Mouse (Mus musculus): Measurements from ENCODE around the gene Glp2r. TPM values are rescaled to one million over a fixed set of nuclear protein-coding genes. Genes with fewer than 3 reads are reported as not detected.

Gene Glp2r
- polyA plus RNA-seq, 1 experiment: not detected

DNA sequence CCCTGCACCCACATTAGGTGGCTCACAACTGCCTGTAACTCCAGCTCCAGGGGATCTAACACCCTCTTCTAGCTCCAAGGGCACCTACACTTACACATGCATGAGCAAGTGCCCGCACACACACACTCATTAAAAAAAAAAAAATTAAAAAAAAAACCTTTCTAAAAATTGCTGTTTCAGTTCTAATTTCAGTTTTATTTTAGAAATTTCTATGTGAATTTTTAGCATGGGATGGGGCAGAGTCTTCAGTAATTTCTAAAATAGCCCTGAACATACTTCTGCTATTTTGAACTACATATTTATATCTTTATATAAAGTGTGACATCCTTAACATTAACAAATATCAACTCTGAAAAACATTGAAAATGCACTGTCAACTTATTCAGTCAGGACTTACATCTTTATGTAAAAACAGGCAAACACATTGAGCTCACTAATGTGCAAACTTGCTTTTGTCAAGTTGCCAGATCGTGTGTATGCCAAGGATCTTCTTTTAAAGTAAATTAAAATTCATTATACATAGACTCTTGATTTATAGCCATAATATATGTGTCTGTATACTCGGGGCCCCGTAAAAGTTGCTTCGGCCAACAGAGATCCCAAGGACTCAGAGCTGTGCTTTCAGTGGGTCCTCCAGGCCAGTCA is 32.0 kb downstream of the Glp2r start:
- Histone ChIP-seq H3K27me3 (ENCODE audit: control insufficient read depth, insufficient read depth, insufficient read length) (no peaks in the 10 kb centered on the region), H3K79me2 (ENCODE audit: control insufficient read depth, insufficient read depth) (no peaks in the 10 kb centered on the region), H3ac (ENCODE audit: control insufficient read depth, insufficient read length, low read depth) (no peak overlapping the region), H3K36me3 (ENCODE audit: control insufficient read depth, insufficient read depth) (no peaks in the 10 kb centered on the region), H3K4me3 (ENCODE audit: insufficient read depth, poor library complexity, severe bottlenecking) (no peak overlapping the region), H3K79me3 (ENCODE audit: low read depth) (no peaks in the 10 kb centered on the region)
- TF ChIP-seq MAX (IDR thresholded peaks at IDR 0.05) (no peak), USF1 (IDR thresholded peaks at IDR 0.05; ENCODE audit: low read depth) (no peak), CEBPB (IDR thresholded peaks at IDR 0.05; ENCODE audit: low read depth) (no peak), MYOG (IDR thresholded peaks at IDR 0.05; ENCODE audit: control insufficient read depth, extremely low read depth, insufficient read length) (no peak), MYOD1 (IDR thresholded peaks at IDR 0.05; ENCODE audit: control insufficient read depth, insufficient read length, low read depth) (no peak), CTCF (IDR thresholded peaks at IDR 0.05; ENCODE audit: control insufficient read depth, insufficient read depth, insufficient read length) (no peak), FOSL1 (IDR thresholded peaks at IDR 0.05; ENCODE audit: insufficient read depth, low read length, poor library complexity, severe bottlenecking) (no peak)

DNA sequence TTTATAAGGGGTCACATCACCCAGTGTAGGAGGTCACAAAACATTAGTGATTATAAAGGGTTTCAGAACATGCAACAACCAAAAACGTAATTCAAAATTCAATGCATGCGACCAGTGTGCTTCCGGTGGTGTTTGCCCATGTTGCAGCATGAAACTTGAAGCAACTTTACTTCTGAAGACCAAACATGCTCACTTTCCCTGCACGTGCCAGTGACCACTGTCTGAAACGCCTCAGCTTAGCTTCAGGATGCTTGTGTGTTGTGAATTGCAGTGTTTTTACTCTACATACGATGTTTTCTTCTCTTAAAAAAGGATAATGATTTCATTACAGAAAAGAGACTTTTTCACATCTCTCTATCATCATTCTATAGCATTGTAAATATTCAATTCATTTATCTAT is 32.6 kb downstream of the Glp2r start:
- Histone ChIP-seq H3K36me3 (ENCODE audit: control insufficient read depth, insufficient read depth) (no peaks in the 10 kb centered on the region), H3K79me3 (ENCODE audit: low read depth) (no peaks in the 10 kb centered on the region), H3K79me2 (ENCODE audit: control insufficient read depth, insufficient read depth) (no peaks in the 10 kb centered on the region), H3K27me3 (ENCODE audit: control insufficient read depth, insufficient read depth, insufficient read length) (no peaks in the 10 kb centered on the region), H3ac (ENCODE audit: control insufficient read depth, insufficient read length, low read depth) (no peak overlapping the region), H3K4me3 (ENCODE audit: insufficient read depth, poor library complexity, severe bottlenecking) (no peak overlapping the region)
- TF ChIP-seq MYOG (IDR thresholded peaks at IDR 0.05; ENCODE audit: control insufficient read depth, extremely low read depth, insufficient read length) (no peak), FOSL1 (IDR thresholded peaks at IDR 0.05; ENCODE audit: insufficient read depth, low read length, poor library complexity, severe bottlenecking) (no peak), MAX (IDR thresholded peaks at IDR 0.05) (no peak), CTCF (IDR thresholded peaks at IDR 0.05; ENCODE audit: control insufficient read depth, insufficient read depth, insufficient read length) (no peak), CEBPB (IDR thresholded peaks at IDR 0.05; ENCODE audit: low read depth) (no peak), MYOD1 (IDR thresholded peaks at IDR 0.05; ENCODE audit: control insufficient read depth, insufficient read length, low read depth) (no peak), USF1 (IDR thresholded peaks at IDR 0.05; ENCODE audit: low read depth) (no peak)

DNA sequence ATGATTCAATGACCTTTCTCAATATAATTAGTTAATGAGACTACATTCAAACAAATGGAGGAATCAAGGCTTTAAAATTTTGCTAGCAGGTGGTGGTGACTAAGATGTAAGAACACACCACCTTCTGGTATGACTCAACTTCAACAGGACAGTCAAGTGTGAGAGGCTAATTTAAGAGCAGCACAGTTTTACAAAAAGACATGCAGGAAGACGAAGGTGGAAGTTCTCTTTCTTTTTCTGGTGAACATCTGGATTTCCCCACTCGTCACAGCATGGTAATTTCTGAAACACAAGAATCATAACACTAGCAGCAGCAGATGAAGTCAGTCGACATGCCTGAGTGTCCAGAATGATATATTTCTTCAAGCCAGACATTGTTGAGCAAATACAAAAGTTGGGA is 36.4 kb downstream of the Glp2r start:
- H3K4me3 ChIP-seq (ENCODE audit: insufficient read depth, poor library complexity, severe bottlenecking): no peak overlapping the region
- TF ChIP-seq MYOG (IDR thresholded peaks at IDR 0.05; ENCODE audit: control insufficient read depth, extremely low read depth, insufficient read length) (no peak), CEBPB (IDR thresholded peaks at IDR 0.05; ENCODE audit: low read depth) (no peak), MAX (IDR thresholded peaks at IDR 0.05) (no peak), CTCF (IDR thresholded peaks at IDR 0.05; ENCODE audit: control insufficient read depth, insufficient read depth, insufficient read length) (no peak), USF1 (IDR thresholded peaks at IDR 0.05; ENCODE audit: low read depth) (no peak), MYOD1 (IDR thresholded peaks at IDR 0.05; ENCODE audit: control insufficient read depth, insufficient read length, low read depth) (no peak), FOSL1 (IDR thresholded peaks at IDR 0.05; ENCODE audit: insufficient read depth, low read length, poor library complexity, severe bottlenecking) (no peak)
- no peaks in the 10 kb centered on the region for H3K36me3 ChIP-seq (ENCODE audit: control insufficient read depth, insufficient read depth)
- H3K79me3 ChIP-seq (ENCODE audit: low read depth): no peaks in the 10 kb centered on the region
- H3ac ChIP-seq (ENCODE audit: control insufficient read depth, insufficient read length, low read depth): no peak overlapping the region
- no peaks in the 10 kb centered on the region for H3K79me2 ChIP-seq (ENCODE audit: control insufficient read depth, insufficient read depth)
- H3K27me3 ChIP-seq (ENCODE audit: control insufficient read depth, insufficient read depth, insufficient read length): no peaks in the 10 kb centered on the region

DNA sequence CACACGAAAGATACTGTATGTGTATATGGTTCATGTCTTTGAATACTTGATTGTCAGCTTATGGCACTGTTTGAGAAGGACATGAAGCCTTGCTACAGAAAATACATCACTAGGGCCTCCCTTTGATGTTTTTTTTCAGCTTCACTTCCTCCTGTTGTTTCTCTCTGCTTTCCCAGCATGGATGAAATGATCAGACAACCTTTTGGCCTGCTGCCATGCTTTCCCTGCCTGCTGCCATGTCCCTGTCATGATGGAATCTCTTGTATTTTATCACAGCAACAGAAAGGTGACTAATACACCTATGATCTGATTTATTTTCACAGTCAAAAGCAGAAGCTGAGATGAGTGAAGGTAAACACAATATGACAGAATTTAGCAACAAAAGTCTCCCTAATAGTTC is 37.2 kb downstream of the Glp2r start:
- H3K79me2 ChIP-seq (ENCODE audit: control insufficient read depth, insufficient read depth): no peaks in the 10 kb centered on the region
- TF ChIP-seq USF1 (IDR thresholded peaks at IDR 0.05; ENCODE audit: low read depth) (no peak), CEBPB (IDR thresholded peaks at IDR 0.05; ENCODE audit: low read depth) (no peak), MYOG (IDR thresholded peaks at IDR 0.05; ENCODE audit: control insufficient read depth, extremely low read depth, insufficient read length) (no peak)
- H3ac ChIP-seq (ENCODE audit: control insufficient read depth, insufficient read length, low read depth): no peak overlapping the region

DNA sequence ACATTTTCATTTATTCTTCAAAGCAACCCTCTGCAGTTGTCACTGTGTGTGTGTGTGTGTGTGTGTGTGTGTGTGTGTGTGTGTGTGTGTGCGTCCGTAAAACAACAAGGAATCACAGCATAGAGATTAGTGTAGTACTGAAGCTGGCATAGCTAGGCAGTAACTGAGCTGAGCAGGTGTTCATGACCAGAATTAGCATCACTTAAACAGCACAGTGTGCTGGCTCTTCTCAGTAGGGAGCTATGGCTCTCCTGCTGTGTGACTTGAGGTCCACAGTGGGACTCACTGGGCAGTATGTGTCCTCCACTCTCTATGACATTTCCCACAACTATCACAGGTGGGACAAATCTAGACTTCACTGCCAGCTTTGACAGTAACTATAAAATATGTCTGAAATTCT is 39.9 kb downstream of the Glp2r start:
- TF ChIP-seq MYOG (IDR thresholded peaks at IDR 0.05; ENCODE audit: control insufficient read depth, extremely low read depth, insufficient read length) (no peak), MAX (IDR thresholded peaks at IDR 0.05) (no peak), MYOD1 (IDR thresholded peaks at IDR 0.05; ENCODE audit: control insufficient read depth, insufficient read length, low read depth) (no peak), CTCF (IDR thresholded peaks at IDR 0.05; ENCODE audit: control insufficient read depth, insufficient read depth, insufficient read length) (no peak), FOSL1 (IDR thresholded peaks at IDR 0.05; ENCODE audit: insufficient read depth, low read length, poor library complexity, severe bottlenecking) (no peak), CEBPB (IDR thresholded peaks at IDR 0.05; ENCODE audit: low read depth) (no peak), USF1 (IDR thresholded peaks at IDR 0.05; ENCODE audit: low read depth) (no peak)
- Histone ChIP-seq H3K27me3 (ENCODE audit: control insufficient read depth, insufficient read depth, insufficient read length) (no peaks in the 10 kb centered on the region), H3K79me2 (ENCODE audit: control insufficient read depth, insufficient read depth) (no peaks in the 10 kb centered on the region), H3K4me3 (ENCODE audit: insufficient read depth, poor library complexity, severe bottlenecking) (no peak overlapping the region), H3K79me3 (ENCODE audit: low read depth) (no peaks in the 10 kb centered on the region), H3ac (ENCODE audit: control insufficient read depth, insufficient read length, low read depth) (no peak overlapping the region), H3K36me3 (ENCODE audit: control insufficient read depth, insufficient read depth) (no peaks in the 10 kb centered on the region)

More for the DNA sequence above, 37.2 kb downstream of the Glp2r start:
- Histone ChIP-seq H3K79me3 (ENCODE audit: low read depth) (no peaks in the 10 kb centered on the region), H3K4me3 (ENCODE audit: insufficient read depth, poor library complexity, severe bottlenecking) (no peak overlapping the region), H3K27me3 (ENCODE audit: control insufficient read depth, insufficient read depth, insufficient read length) (no peaks in the 10 kb centered on the region), H3K36me3 (ENCODE audit: control insufficient read depth, insufficient read depth) (no peaks in the 10 kb centered on the region)

DNA sequence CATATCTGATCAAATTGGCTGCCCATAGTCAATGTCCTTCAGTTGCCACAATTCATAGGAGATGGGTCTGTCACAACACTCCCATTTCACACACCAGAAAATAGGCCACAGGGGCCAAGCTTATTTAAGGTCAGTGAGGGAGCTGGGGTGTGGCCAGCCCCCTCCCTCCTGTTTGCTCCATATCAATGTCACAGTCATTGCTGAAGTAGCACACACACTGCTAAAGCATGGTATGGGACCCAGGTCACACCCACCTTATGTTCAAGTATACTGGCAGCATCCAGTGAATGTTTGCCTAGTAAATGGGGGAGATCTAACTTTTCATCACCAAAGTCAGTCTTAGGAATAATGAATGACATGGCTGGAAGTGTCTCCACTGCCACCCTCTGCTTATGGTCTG is 42.2 kb downstream of the Glp2r start:
- no peaks in the 10 kb centered on the region for H3K79me3 ChIP-seq (ENCODE audit: low read depth)
- H3ac ChIP-seq (ENCODE audit: control insufficient read depth, insufficient read length, low read depth): no peak overlapping the region
- no peaks in the 10 kb centered on the region for H3K79me2 ChIP-seq (ENCODE audit: control insufficient read depth, insufficient read depth)
- H3K36me3 ChIP-seq (ENCODE audit: control insufficient read depth, insufficient read depth): no peaks in the 10 kb centered on the region
- no peak for TF ChIP-seq MYOG (IDR thresholded peaks at IDR 0.05; ENCODE audit: control insufficient read depth, extremely low read depth, insufficient read length)
- no peak for TF ChIP-seq MAX (IDR thresholded peaks at IDR 0.05)
- TF ChIP-seq MYOD1 (IDR thresholded peaks at IDR 0.05; ENCODE audit: control insufficient read depth, insufficient read length, low read depth): no peak
- TF ChIP-seq USF1 (IDR thresholded peaks at IDR 0.05; ENCODE audit: low read depth): no peak
- TF ChIP-seq CEBPB (IDR thresholded peaks at IDR 0.05; ENCODE audit: low read depth): no peak
- TF ChIP-seq FOSL1 (IDR thresholded peaks at IDR 0.05; ENCODE audit: insufficient read depth, low read length, poor library complexity, severe bottlenecking): no peak
- no peak for TF ChIP-seq CTCF (IDR thresholded peaks at IDR 0.05; ENCODE audit: control insufficient read depth, insufficient read depth, insufficient read length)
- H3K4me3 ChIP-seq (ENCODE audit: insufficient read depth, poor library complexity, severe bottlenecking): no peak overlapping the region
- H3K27me3 ChIP-seq (ENCODE audit: control insufficient read depth, insufficient read depth, insufficient read length): no peaks in the 10 kb centered on the region

Data from C2C12 (cell line).